Mouse (Mus musculus) liver, adult 2 months (tissue): ENCODE results near the gene Alox5ap.

Experiments
- CTCF ChIP-seq: fragments of 200-500 bp; IDR thresholded peaks from 2 replicates; pipeline ENCODE4 v1.5.1; 2011; ENCODE audit warnings: low read depth, low read length, control low read depth
- POLR2A ChIP-seq: fragments of 200-500 bp; IDR thresholded peaks from 2 replicates; pipeline ENCODE4 v1.6.1; 2011; ENCODE audit warnings: low read length, control low read depth; ENCODE audit not compliant: insufficient read depth; ENCODE audit errors: extremely low read depth

- TF ChIP-seq POLR2A (no peak), CTCF (no peak)
These were observed 39.9 kb upstream of the Alox5ap start for GRCm38 (mm10) chr5:149224666-149225065.
